Mouse (Mus musculus): ENCODE results near the gene Jmjd8. TPM values are rescaled to one million over a fixed set of nuclear protein-coding genes. Genes with fewer than 3 reads are reported as not detected.

Jmjd8 gene
- polyA plus RNA-seq, 1 experiment from 2014 or later = 50.2 TPM

- H3K4me3 ChIP-seq (replicated peaks; ENCODE audit: low read depth, low read length) = peak overlapping the region; percentile 82
- H3K9ac ChIP-seq (replicated peaks; ENCODE audit: low read length) = peak overlapping the region; percentile 81
- ATAC-seq (ENCODE audit: low FRiP score, low TSS enrichment) (no peak), DNase-seq (no peak)
- peaks cover 67% of the 10 kb centered on the region for H3K4me1 ChIP-seq (ENCODE audit: control insufficient read depth, insufficient read depth, low read length)
- H3K4me2 ChIP-seq (ENCODE audit: low read length) = peak overlapping the region; percentile 95
- 64% methylated on average over 6 of the region's 6 CpGs for WGBS
- H3K9me3 ChIP-seq (ENCODE audit: control insufficient read depth, low read length) = no peaks in the 10 kb centered on the region
- H3K27me3 ChIP-seq (ENCODE audit: control insufficient read depth, insufficient read depth, low read length) = no peaks in the 10 kb centered on the region
- peaks cover 40% of the 10 kb centered on the region for H3K36me3 ChIP-seq (ENCODE audit: control insufficient read depth, insufficient read depth, low read length)
- peak overlapping the region; percentile 97; the same call in 1 of the 2 replicates for H3K27ac ChIP-seq (replicated peaks; ENCODE audit: low read depth, low read length)
Observed at GRCm38 (mm10) chr17:25833961-25834594, 5.4 kb downstream of the Jmjd8 start.

GRCm38 (mm10) chr17:25834595-25835222, 6.0 kb downstream of the Jmjd8 start:
- H3K4me2 ChIP-seq (ENCODE audit: low read length) = peak overlapping the region; percentile 95
- DNase-seq (no peak), ATAC-seq (ENCODE audit: low FRiP score, low TSS enrichment) (no peak)
- H3K36me3 ChIP-seq (ENCODE audit: control insufficient read depth, insufficient read depth, low read length) = peaks cover 43% of the 10 kb centered on the region
- 91% methylated on average over 12 of the region's 12 CpGs for WGBS
- peak overlapping the region; percentile 81 for H3K9ac ChIP-seq (replicated peaks; ENCODE audit: low read length)
- no peaks in the 10 kb centered on the region for H3K27me3 ChIP-seq (ENCODE audit: control insufficient read depth, insufficient read depth, low read length)
- H3K4me3 ChIP-seq (replicated peaks; ENCODE audit: low read depth, low read length) = peak overlapping the region; percentile 82
- H3K4me1 ChIP-seq (ENCODE audit: control insufficient read depth, insufficient read depth, low read length) = peaks cover 64% of the 10 kb centered on the region
- H3K27ac ChIP-seq (replicated peaks; ENCODE audit: low read depth, low read length) = no peak overlapping the region
- no peaks in the 10 kb centered on the region for H3K9me3 ChIP-seq (ENCODE audit: control insufficient read depth, low read length)

GRCm38 (mm10) chr17:25835301-25835700, 6.6 kb downstream of the Jmjd8 start:
- WGBS = 95% methylated on average over 7 of the region's 7 CpGs
- Histone ChIP-seq H3K9me3 (ENCODE audit: control insufficient read depth, low read length) (no peaks in the 10 kb centered on the region), H3K4me2 (ENCODE audit: low read length) (peak overlapping the region; percentile 95), H3K4me3 (replicated peaks; ENCODE audit: low read depth, low read length) (no peak overlapping the region), H3K9ac (replicated peaks; ENCODE audit: low read length) (no peak overlapping the region), H3K27ac (replicated peaks; ENCODE audit: low read depth, low read length) (no peak overlapping the region), H3K36me3 (ENCODE audit: control insufficient read depth, insufficient read depth, low read length) (peaks cover 43% of the 10 kb centered on the region), H3K27me3 (ENCODE audit: control insufficient read depth, insufficient read depth, low read length) (no peaks in the 10 kb centered on the region), H3K4me1 (ENCODE audit: control insufficient read depth, insufficient read depth, low read length) (peaks cover 60% of the 10 kb centered on the region)
- no peak for DNase-seq
- no peak for ATAC-seq (ENCODE audit: low FRiP score, low TSS enrichment)

GRCm38 (mm10) chr17:25835816-25836215, 7.1 kb downstream of the Jmjd8 start:
- Histone ChIP-seq H3K4me2 (ENCODE audit: low read length) (peak overlapping the region; percentile 75), H3K36me3 (ENCODE audit: control insufficient read depth, insufficient read depth, low read length) (peaks cover 43% of the 10 kb centered on the region), H3K4me3 (replicated peaks; ENCODE audit: low read depth, low read length) (no peak overlapping the region), H3K9me3 (ENCODE audit: control insufficient read depth, low read length) (no peaks in the 10 kb centered on the region), H3K4me1 (ENCODE audit: control insufficient read depth, insufficient read depth, low read length) (peaks cover 60% of the 10 kb centered on the region), H3K27me3 (ENCODE audit: control insufficient read depth, insufficient read depth, low read length) (no peaks in the 10 kb centered on the region), H3K27ac (replicated peaks; ENCODE audit: low read depth, low read length) (no peak overlapping the region), H3K9ac (replicated peaks; ENCODE audit: low read length) (no peak overlapping the region; the same call in 1 of the 2 replicates)
- 94% methylated on average over 16 of the region's 16 CpGs for WGBS
- ATAC-seq (ENCODE audit: low FRiP score, low TSS enrichment) (no peak), DNase-seq (no peak)

- no peak for DNase-seq
- Histone ChIP-seq H3K4me2 (ENCODE audit: low read length) (peak overlapping the region; percentile 75), H3K27me3 (ENCODE audit: control insufficient read depth, insufficient read depth, low read length) (no peaks in the 10 kb centered on the region), H3K4me3 (replicated peaks; ENCODE audit: low read depth, low read length) (peak overlapping the region; percentile 47), H3K27ac (replicated peaks; ENCODE audit: low read depth, low read length) (peak overlapping the region; percentile 84), H3K9me3 (ENCODE audit: control insufficient read depth, low read length) (no peaks in the 10 kb centered on the region), H3K36me3 (ENCODE audit: control insufficient read depth, insufficient read depth, low read length) (peaks cover 43% of the 10 kb centered on the region), H3K9ac (replicated peaks; ENCODE audit: low read length) (peak overlapping the region; percentile 78), H3K4me1 (ENCODE audit: control insufficient read depth, insufficient read depth, low read length) (peaks cover 54% of the 10 kb centered on the region)
- 24% methylated on average over 23 of the region's 23 CpGs for WGBS
- no peak for ATAC-seq (ENCODE audit: low FRiP score, low TSS enrichment)
Observed at GRCm38 (mm10) chr17:25836397-25837075, 7.9 kb downstream of the Jmjd8 start.

- DNase-seq (peak; percentile 89), ATAC-seq (ENCODE audit: low FRiP score, low TSS enrichment) (peak; percentile 26; the same call in 1 of the 2 replicates)
- Histone ChIP-seq H3K27ac (replicated peaks; ENCODE audit: low read depth, low read length) (peak within 1 kb of the TSS; percentile 84), H3K27me3 (ENCODE audit: control insufficient read depth, insufficient read depth, low read length) (no peaks in the 10 kb centered on the region), H3K9me3 (ENCODE audit: control insufficient read depth, low read length) (no peaks in the 10 kb centered on the region), H3K9ac (replicated peaks; ENCODE audit: low read length) (peak within 1 kb of the TSS; percentile 78), H3K4me2 (ENCODE audit: low read length) (peak within 1 kb of the TSS; percentile 75), H3K4me3 (replicated peaks; ENCODE audit: low read depth, low read length) (peak within 1 kb of the TSS; percentile 47), H3K4me1 (ENCODE audit: control insufficient read depth, insufficient read depth, low read length) (peaks cover 49% of the 10 kb centered on the region), H3K36me3 (ENCODE audit: control insufficient read depth, insufficient read depth, low read length) (peaks cover 46% of the 10 kb centered on the region)
- 2% methylated on average over 29 of the region's 29 CpGs for WGBS
Observed at GRCm38 (mm10) chr17:25837076-25837410, 8.4 kb downstream of the Jmjd8 start, which contains the start of gene Rhbdl1. TSS of gene Rhbdl1 (minus strand) at chr17:25837295.

GRCm38 (mm10) chr17:25837533-25837932, 8.9 kb downstream of the Jmjd8 start:
- WGBS = 13% methylated on average over 3 of the region's 3 CpGs
- H3K9me3 ChIP-seq (ENCODE audit: control insufficient read depth, low read length) = no peaks in the 10 kb centered on the region
- peak overlapping the region; percentile 84 for H3K27ac ChIP-seq (replicated peaks; ENCODE audit: low read depth, low read length)
- ATAC-seq (ENCODE audit: low FRiP score, low TSS enrichment) (no peak), DNase-seq (peak; percentile 57)
- peak overlapping the region; percentile 75 for H3K4me2 ChIP-seq (ENCODE audit: low read length)
- H3K9ac ChIP-seq (replicated peaks; ENCODE audit: low read length) = peak overlapping the region; percentile 78; the same call in 1 of the 2 replicates
- no peak overlapping the region for H3K4me3 ChIP-seq (replicated peaks; ENCODE audit: low read depth, low read length)
- no peaks in the 10 kb centered on the region for H3K27me3 ChIP-seq (ENCODE audit: control insufficient read depth, insufficient read depth, low read length)
- H3K4me1 ChIP-seq (ENCODE audit: control insufficient read depth, insufficient read depth, low read length) = peaks cover 46% of the 10 kb centered on the region
- H3K36me3 ChIP-seq (ENCODE audit: control insufficient read depth, insufficient read depth, low read length) = peaks cover 51% of the 10 kb centered on the region

- Histone ChIP-seq H3K36me3 (ENCODE audit: control insufficient read depth, insufficient read depth, low read length) (peaks cover 53% of the 10 kb centered on the region), H3K27ac (replicated peaks; ENCODE audit: low read depth, low read length) (no peak overlapping the region)
- no peak for ATAC-seq (ENCODE audit: low FRiP score, low TSS enrichment)
Observed at GRCm38 (mm10) chr17:25838904-25839303, 10.2 kb downstream of the Jmjd8 start.

More at GRCm38 (mm10) chr17:25838904-25839303, 10.2 kb downstream of the Jmjd8 start:
- Histone ChIP-seq H3K4me2 (ENCODE audit: low read length) (no peak overlapping the region), H3K4me3 (replicated peaks; ENCODE audit: low read depth, low read length) (no peak overlapping the region), H3K4me1 (ENCODE audit: control insufficient read depth, insufficient read depth, low read length) (peaks cover 51% of the 10 kb centered on the region), H3K9ac (replicated peaks; ENCODE audit: low read length) (no peak overlapping the region), H3K27me3 (ENCODE audit: control insufficient read depth, insufficient read depth, low read length) (no peaks in the 10 kb centered on the region), H3K9me3 (ENCODE audit: control insufficient read depth, low read length) (no peaks in the 10 kb centered on the region)
- no peak for DNase-seq
- 93% methylated on average over 4 of the region's 4 CpGs for WGBS

All from midbrain, embryonic 14.5 days (tissue).